Mouse (Mus musculus) CD8-positive naive resting alpha-beta T cell, adult 57 days (primary cell): ENCODE measurements around the gene Spin1. TPM values are rescaled to one million over a fixed set of nuclear protein-coding genes. Genes with fewer than 3 reads are reported as not detected.

ENCODE experiments used
- total RNA-seq: library from RNA; stranded (reverse); gene quantifications from one replicate; pipeline ENCODE4 v1.2.4, GENCODE M21; 2023

The Spin1 gene
- 42.3 TPM for total RNA-seq

GRCm38 (mm10) chr13:51100233-51101015, at the start of gene Spin1:
Gene Spin1, plus strand, starts transcription at chr13:51100880.

GRCm38 (mm10) chr13:51170691-51171680, 70.3 kb downstream of the Spin1 start, which contains the start of gene Nxnl2:
Gene Nxnl2, plus strand, starts transcription at chr13:51171022.

Other genes with a start within 250 kb of the Spin1 start
- 0.70 TPM for gene Nxnl2, start 70.1 kb downstream of the Spin1 start, total RNA-seq